Mouse (Mus musculus): ENCODE data around the gene Lat. TPM values are rescaled to one million over a fixed set of nuclear protein-coding genes. Genes with fewer than 3 reads are reported as not detected.

Gene Lat
- polyA plus RNA-seq, 1 experiment from 2014 or later = 1.6 TPM

DNA sequence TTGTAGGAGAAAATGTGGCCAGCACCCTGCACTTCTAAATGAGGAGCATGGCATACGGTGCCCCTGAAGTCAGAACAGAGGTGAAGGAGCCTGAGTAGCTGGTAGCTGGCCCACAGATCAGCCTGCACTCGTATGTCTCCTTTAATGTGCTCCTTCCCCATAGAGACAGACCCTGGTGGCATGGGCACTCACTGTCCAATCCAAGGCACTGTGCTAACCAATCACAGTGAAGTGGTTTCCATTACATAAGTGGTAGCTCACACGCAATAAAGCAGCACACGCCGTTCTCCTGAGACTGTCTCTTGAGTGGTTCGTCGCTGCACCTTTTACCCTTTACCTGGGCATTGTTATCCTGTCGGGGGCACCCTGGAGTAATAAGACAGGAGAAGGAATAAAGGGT is 55.1 kb downstream of the Lat start:
- no peaks in the 10 kb centered on the region for H3K4me1 ChIP-seq
- WGBS = 84% methylated on average over 8 of the region's 8 CpGs
- no peak for DNase-seq (ENCODE audit: low spot score)
- no peak overlapping the region for H3K27ac ChIP-seq (replicated peaks)
- no peaks in the 10 kb centered on the region for H3K36me3 ChIP-seq
- H3K9me3 ChIP-seq (replicated peaks) = no peaks in the 10 kb centered on the region; the same call in 1 of the 2 replicates
- no peaks in the 10 kb centered on the region for H3K27me3 ChIP-seq (ENCODE audit: low read depth, poor library complexity, severe bottlenecking)
- H3K4me3 ChIP-seq = no peak overlapping the region

Small RNA genes lying within 50 kb of the gene (microRNA-seq; reads per million reads assigned to microRNA genes)
- gene Mir7058 = not detected

Other genes starting within 250 kb of the Lat start
- gene Xpo6, start 169.1 kb downstream of the Lat start, polyA plus RNA-seq (2016; fragmentation: Nextera tagmentation; extraction: Ambion mirVana) = 61.3 and 65.7 TPM in 2 replicates
- gene Sbk1, start 97.0 kb downstream of the Lat start, polyA plus RNA-seq (2016; fragmentation: Nextera tagmentation; extraction: Ambion mirVana) = 91.5 and 129 TPM in 2 replicates
- 67.6 and 68.9 TPM in 2 replicates for gene Spns1, start 7.9 kb upstream of the Lat start, polyA plus RNA-seq (2016; fragmentation: Nextera tagmentation; extraction: Ambion mirVana)
- 2.6 and 2.8 TPM in 2 replicates for gene Nfatc2ip, start 27.2 kb upstream of the Lat start, polyA plus RNA-seq (2016; fragmentation: Nextera tagmentation; extraction: Ambion mirVana)
- 0.07 and 0.16 TPM in 2 replicates for gene Cd19, start 45.3 kb upstream of the Lat start, polyA plus RNA-seq (2016; fragmentation: Nextera tagmentation; extraction: Ambion mirVana)
- gene Rabep2, start 59.2 kb upstream of the Lat start, polyA plus RNA-seq (2016; fragmentation: Nextera tagmentation; extraction: Ambion mirVana) = 26.6 and 27.0 TPM in 2 replicates
- 0.16 and 0.28 TPM in 2 replicates for gene Atp2a1, start 93.5 kb upstream of the Lat start, polyA plus RNA-seq (2016; fragmentation: Nextera tagmentation; extraction: Ambion mirVana)
- 54.1 and 58.7 TPM in 2 replicates for gene Sh2b1, start 105.9 kb upstream of the Lat start, polyA plus RNA-seq (2016; fragmentation: Nextera tagmentation; extraction: Ambion mirVana)
- 161 and 178 TPM in 2 replicates for gene Tufm, start 117.8 kb upstream of the Lat start, polyA plus RNA-seq (2016; fragmentation: Nextera tagmentation; extraction: Ambion mirVana)
- 44.8 and 50.2 TPM in 2 replicates for gene Atxn2l, start 133.9 kb upstream of the Lat start, polyA plus RNA-seq (2016; fragmentation: Nextera tagmentation; extraction: Ambion mirVana)
- 206 and 215 TPM in 2 replicates for gene Eif3c, start 196.8 kb upstream of the Lat start, polyA plus RNA-seq (2016; fragmentation: Nextera tagmentation; extraction: Ambion mirVana)
- gene Apobr, start 215.4 kb upstream of the Lat start, polyA plus RNA-seq (2016; fragmentation: Nextera tagmentation; extraction: Ambion mirVana) = 0.41 and 0.58 TPM in 2 replicates
- 23.8 and 32.3 TPM in 2 replicates for gene Cln3, start 216.2 kb upstream of the Lat start, polyA plus RNA-seq (2016; fragmentation: Nextera tagmentation; extraction: Ambion mirVana)
- not detected in 2 replicates for gene Il27, start 225.4 kb upstream of the Lat start, polyA plus RNA-seq (2016; fragmentation: Nextera tagmentation; extraction: Ambion mirVana)

Data from midbrain, embryonic 10.5 days (tissue).